Mouse (Mus musculus): ENCODE measurements around the gene Prmt1.

Gene Prmt1

DNA sequence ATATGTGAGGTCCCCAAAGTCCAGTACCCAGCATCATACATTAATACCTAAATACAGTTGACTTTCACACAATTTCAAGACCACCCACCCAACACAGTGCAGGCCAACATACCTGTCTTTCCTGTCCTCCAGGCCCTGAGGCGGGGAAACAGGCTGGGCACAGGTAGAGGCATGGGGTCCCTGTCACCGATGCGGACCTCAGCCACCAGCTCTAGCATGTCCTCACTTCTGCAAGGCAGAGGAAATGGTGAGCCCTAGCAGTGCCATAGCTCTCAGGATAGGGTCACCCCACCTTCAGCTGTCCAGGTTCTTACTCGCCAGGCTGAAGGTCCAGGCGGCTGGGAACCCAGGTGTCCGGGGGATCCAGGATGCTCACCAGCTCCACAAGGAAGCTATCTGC is 25.6 kb upstream of the Prmt1 start:
- no peak for DNase-seq

GRCm38 (mm10) chr7:45008411-45008810 is 22.0 kb upstream of the Prmt1 start:
- no peak for DNase-seq

GRCm38 (mm10) chr7:45007846-45008245 is 21.5 kb upstream of the Prmt1 start:
- DNase-seq: no peak

DNA sequence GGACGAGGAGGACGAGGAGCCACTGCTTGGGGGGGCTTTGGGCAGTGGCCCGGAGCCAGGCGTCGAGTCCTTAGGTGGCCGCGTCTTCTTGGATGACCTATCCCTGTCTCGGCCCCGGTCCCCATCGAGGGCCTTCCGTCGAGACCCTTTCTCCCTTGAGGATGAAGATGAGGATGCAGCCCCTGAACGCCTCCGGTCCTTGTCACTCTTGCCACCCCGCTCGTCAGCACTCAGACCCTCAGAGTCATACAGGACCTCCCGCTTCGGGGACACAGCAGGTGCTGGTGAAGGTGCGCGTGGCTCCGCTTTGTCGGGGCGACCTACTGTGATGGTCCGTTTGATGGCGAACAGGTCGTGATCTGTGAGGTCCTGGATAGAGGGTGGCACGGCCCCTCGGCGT is 20.8 kb upstream of the Prmt1 start:
- no peak for DNase-seq

DNA sequence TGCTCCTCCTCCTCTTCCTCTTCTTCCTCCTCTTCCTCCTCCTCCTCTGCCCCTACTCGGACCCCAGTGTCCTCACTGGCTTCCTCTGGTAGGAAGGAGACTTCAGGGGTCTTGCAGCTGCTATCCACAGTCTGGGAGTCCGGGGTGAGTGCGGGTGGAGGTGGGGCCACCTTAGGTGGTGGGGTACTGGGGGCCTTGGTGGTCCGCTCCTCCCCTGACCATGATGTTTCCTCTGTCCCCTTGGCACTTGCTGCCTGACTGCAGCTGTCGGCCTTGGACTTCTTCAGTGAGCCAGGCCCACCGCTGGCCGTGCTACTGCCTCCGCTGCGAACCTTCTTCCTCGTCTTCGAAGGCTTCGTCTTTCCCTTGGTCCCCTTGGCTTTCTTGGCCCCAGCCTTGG is 20.1 kb upstream of the Prmt1 start:
- DNase-seq: no peak

- no peak for DNase-seq
Observed at GRCm38 (mm10) chr7:45005321-45005992, 19.1 kb upstream of the Prmt1 start.

GRCm38 (mm10) chr7:45004546-45004945 is 18.2 kb upstream of the Prmt1 start:
- peak; percentile 60 for DNase-seq

DNA sequence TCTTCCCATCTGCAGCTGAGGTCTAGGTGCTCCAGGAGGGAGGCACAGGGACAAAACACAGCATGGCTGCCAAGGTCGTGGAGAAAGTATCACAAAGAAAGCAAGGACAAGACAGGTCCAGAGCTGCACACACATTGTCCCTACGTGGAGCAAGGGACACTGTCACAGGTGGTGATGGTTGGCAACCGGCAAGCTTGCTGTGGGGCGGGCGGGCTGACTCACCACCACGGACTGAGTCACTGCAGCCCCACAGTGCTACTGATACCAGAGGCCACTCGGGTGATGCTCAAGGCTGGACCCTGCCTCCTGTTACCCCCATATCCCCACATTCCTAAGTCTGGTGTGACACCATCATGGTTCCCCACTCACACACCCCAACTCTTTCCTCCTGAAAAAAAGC is 16.1 kb upstream of the Prmt1 start:
- DNase-seq: no peak

GRCm38 (mm10) chr7:45000539-45001114 is 14.3 kb upstream of the Prmt1 start:
- no peak for DNase-seq

- no peak for DNase-seq
Observed at GRCm38 (mm10) chr7:44999753-45000152, 13.4 kb upstream of the Prmt1 start.

DNA sequence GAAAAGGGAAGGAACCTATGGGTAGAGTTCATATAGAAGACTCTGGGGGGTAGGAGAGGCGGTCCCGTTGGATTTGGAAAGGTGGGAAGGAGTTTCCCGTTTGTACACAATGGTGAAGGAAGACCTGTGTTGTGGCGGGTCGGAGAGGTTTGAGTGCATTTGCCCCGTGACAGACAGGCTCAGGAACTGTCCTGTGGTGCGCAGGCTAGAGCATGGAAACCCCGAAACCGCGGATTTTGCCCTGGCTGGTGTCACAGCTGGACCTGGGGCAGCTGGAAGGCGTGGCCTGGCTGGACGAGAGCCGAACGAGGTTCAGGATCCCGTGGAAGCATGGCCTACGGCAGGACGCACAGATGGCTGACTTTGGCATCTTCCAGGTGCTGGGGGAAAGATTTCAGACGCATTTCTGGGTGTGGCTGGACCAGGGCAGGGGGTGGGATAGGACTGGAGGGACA is 12.2 kb upstream of the Prmt1 start, which contains the start of gene Bcl2l12:
Bcl2l12 (minus strand) TSS at position 212 of the 455 bp plus-strand sequence.
- DNase-seq: peak; percentile 78

GRCm38 (mm10) chr7:44997940-44998428 is 11.6 kb upstream of the Prmt1 start:
- DNase-seq: no peak

DNA sequence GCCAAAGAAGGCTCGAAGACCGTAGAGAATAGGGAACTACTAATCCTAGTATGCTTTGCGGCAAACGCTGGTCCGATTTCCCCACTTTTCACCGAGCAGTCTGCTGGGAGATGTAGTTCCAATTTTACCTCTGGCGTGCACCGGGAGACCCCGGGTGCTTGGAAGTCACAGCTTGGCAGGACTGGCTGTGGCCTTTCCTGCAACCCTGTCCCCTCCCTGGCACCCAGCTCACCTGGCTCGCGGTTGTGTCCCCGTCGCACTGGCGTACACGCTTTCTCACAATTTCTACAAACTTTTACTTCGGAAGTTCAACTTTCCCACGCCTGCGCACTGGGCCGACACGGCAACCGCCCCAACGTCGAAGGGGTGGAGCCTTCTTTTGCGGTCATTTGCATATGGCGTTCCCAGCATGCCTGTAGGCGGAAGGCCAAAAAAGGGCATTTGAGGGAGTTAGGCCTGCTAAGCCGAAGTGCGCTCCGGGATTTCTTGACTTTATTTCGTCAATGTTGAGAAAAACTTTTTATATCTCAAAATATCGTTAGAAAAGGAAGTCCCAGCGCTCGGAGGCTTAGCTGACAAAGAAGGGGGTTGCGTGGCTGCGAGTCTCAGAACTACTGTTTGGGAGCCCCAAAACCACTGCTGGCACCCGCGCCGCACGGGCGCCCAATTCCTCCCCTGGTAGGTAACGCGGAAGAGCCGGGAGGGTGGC is 11.0 kb upstream of the Prmt1 start, which contains the start of gene Irf3:
Irf3 (plus strand) TSS at position 418 of the 709 bp plus-strand sequence.
- DNase-seq: peak; percentile 98

DNA sequence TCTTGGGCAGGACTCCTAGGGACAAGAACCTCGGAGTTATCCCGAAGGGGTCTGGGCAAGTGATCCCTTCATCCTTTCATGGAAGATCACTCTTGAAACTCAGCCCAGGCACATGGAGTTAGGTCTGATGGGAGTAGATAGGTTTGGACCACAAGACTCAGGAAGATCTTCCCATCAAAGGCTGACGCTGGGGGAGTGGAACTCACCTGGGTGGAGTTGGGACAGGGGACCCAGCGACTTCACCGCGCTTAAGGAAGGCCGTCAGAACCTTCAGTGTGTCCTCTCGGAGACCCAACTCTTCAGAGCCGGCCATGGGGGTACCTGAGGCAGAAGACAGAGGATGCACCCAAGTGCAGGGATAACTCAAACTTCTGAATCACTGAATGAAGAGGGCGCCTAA is 10.3 kb upstream of the Prmt1 start:
- no peak for DNase-seq

GRCm38 (mm10) chr7:44986879-44987718 is 731 bp upstream of the Prmt1 start:
- DNase-seq: no peak

DNA sequence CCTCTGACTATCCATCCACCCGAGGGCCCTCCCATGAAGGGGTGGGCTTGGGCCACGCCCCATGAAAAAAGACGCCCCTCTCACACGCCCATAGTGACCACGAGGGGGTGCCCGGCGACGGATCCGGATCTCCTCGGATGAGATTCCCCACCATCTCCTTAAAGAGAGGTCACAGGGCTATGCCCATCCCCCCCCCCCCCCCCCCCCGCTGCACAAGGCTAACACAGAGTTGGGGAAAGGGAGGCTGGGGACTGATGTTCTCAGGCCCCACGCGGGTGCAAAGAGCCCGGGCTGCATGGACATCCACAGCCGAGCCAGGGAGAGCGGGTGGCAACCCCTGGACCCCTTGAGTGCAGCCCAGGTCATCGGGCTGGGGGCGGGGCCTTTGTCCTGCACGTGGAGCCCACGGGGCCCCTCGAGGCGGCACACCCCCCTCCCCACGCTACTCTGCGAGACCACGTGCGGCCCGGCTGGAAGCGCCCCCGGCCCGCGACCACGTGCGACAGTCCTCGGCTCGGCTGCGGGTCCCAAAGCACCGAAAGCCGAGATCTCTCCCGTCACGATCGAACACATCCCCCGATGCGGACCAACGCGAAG is 675 bp downstream of the Prmt1 start:
- peak; percentile 87 for DNase-seq

DNA sequence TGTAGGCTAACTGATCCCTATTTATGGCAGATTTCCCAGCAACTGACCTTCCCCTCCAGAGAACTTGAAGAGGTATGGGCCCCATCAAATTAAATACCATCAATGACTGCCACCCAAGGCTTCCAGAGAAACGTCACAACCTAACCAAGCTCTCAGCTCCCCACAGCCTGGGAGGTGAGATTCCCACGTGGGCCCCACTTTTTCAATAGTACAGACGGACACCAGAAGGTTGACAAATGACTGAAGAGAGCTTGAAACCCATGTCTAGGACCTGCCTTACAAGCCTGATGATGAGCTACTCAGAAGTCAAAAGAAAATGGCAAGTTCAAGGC is 1.6 kb downstream of the Prmt1 start:
- DNase-seq: no peak

GRCm38 (mm10) chr7:44983944-44984832 is 2.2 kb downstream of the Prmt1 start:
- no peak for DNase-seq

- peak; percentile 94 for DNase-seq
Observed at GRCm38 (mm10) chr7:44983085-44983484, 3.3 kb downstream of the Prmt1 start.

GRCm38 (mm10) chr7:44981539-44981938 is 4.8 kb downstream of the Prmt1 start:
- DNase-seq: no peak

GRCm38 (mm10) chr7:44978300-44978699 is 8.1 kb downstream of the Prmt1 start:
- DNase-seq: no peak

- no peak for DNase-seq
Observed at GRCm38 (mm10) chr7:44975117-44975419, 11.3 kb downstream of the Prmt1 start.
